Mouse (Mus musculus) bone marrow macrophage, adult 2 months (primary cell): ENCODE measurements at regions not wholly inside any gene's neighbourhood (a gene's known extent, or its start where the extent isn't known, plus 50 kb on each side); places are given as distances from the start of the nearest gene placed in this dataset.

Experiments used
- CTCF ChIP-seq: IDR thresholded peaks from 2 replicates; pipeline ENCODE4 v1.5.1; 2012; ENCODE audit warnings: low read depth, mild to moderate bottlenecking, low read length, moderate library complexity
- POLR2A ChIP-seq: IDR thresholded peaks from 2 replicates; pipeline ENCODE4 v1.6.1; 2012; ENCODE audit warnings: mild to moderate bottlenecking, low read depth, low read length, borderline replicate concordance

- TF ChIP-seq CTCF (no peak), POLR2A (no peak)
Observed at GRCm38 (mm10) chr2:160131797-160132196, 202.2 kb downstream of the Gm826 start.
